Mouse (Mus musculus): ENCODE measurements at regions not wholly inside any gene's neighbourhood (a gene's known extent, or its start where the extent isn't known, plus 50 kb on each side); places are given as distances from the start of the nearest gene placed in this dataset.

DNA sequence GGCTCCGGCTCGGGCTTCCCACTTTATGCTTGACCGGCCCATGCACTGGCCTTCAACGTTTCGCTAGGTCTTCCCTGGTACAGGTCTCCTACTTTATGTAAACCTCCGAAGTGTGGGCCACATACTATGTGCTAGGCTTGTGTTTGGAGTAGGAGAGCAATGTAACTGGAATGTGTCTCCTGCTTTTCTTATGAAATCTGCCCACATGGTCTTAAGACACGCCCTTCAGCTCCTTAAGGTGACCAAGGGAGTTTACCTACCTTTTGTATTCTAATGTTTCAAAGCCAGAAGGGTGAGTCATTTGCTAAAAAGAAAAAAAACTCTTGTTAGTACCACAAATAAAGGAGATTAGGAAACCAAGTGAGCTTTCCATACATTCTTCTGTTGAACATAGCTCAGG lies 385.0 kb downstream of the Sox2 start:
- dilution Hi-C loops (cut with MboI; ENCODE audit: extremely low pct_ligation_motif_present, extremely low pct_unique_long_range_greater_than_20kb, low sequenced_read_pairs): no loop called here
- Histone ChIP-seq H3K4me2 (ENCODE audit: insufficient read depth, low read depth, poor library complexity, severe bottlenecking) (no peak overlapping the region), H3K79me2 (replicated peaks; ENCODE audit: control insufficient read depth, extremely low read depth, insufficient read depth, poor library complexity, severe bottlenecking) (no peaks in the 10 kb centered on the region), H3K36me3 (replicated peaks in 1 of 2; ENCODE audit: control insufficient read depth in 1 of 2, insufficient read depth in 1 of 2, low read length in 1 of 2) (no peaks in the 10 kb centered on the region), H3K4me1 (ENCODE audit: control insufficient read depth in 1 of 2, insufficient read depth in 2 of 2) (no peaks in the 10 kb centered on the region; a peak in 1 of 4 replicates), H3K27ac (ENCODE audit: insufficient read depth, low read depth) (no peak overlapping the region), H3K9ac (ENCODE audit: insufficient read depth, low read depth) (no peak overlapping the region), H3K4me3 (replicated peaks in 1 of 3; ENCODE audit: low read depth in 2 of 3, low read length in 2 of 3, poor library complexity in 1 of 3) (no peak overlapping the region), H3K27me3 (replicated peaks) (no peaks in the 10 kb centered on the region), H3K9me3 (replicated peaks; ENCODE audit: low read length) (no peaks in the 10 kb centered on the region)
- in situ Hi-C loops (cut with MboI; ENCODE audit: low pct_ligation_motif_present, low pct_unique_long_range_greater_than_20kb, low sequenced_read_pairs): no loop called here
- no peak for DNase-seq (ENCODE audit: extremely low read depth)
- no peak for TF ChIP-seq TBP (conservative IDR thresholded peaks at IDR 0.05; ENCODE audit: low read depth, low read length)

DNA sequence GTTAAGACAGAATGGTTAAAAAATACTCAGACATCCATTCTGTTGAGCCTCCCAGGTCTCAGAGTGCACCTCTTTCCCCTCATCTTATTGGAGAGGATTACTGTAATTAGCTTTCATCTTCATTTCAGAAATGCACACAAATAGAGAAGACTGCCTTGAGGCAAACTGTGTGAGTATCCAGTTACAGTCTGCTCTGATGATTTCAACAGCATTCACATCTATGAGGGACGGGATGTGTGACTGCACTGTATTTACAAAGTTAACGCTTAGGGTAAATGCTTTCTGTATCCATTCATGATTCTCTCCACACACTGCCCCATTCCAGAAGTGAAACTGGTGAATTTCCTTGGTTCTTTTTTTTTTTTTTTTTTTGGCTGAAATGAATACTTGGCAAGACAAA lies 393.5 kb downstream of the Sox2 start:
- Histone ChIP-seq H3K27ac (ENCODE audit: insufficient read depth, low read depth) (no peak overlapping the region), H3K4me3 (replicated peaks in 1 of 3; ENCODE audit: low read depth in 2 of 3, low read length in 2 of 3, poor library complexity in 1 of 3) (no peak overlapping the region), H3K4me2 (ENCODE audit: insufficient read depth, low read depth, poor library complexity, severe bottlenecking) (no peak overlapping the region), H3K9me3 (replicated peaks; ENCODE audit: low read length) (no peaks in the 10 kb centered on the region), H3K4me1 (ENCODE audit: control insufficient read depth in 1 of 2, insufficient read depth in 2 of 2) (no peaks in the 10 kb centered on the region), H3K9ac (ENCODE audit: insufficient read depth, low read depth) (no peak overlapping the region), H3K36me3 (replicated peaks in 1 of 2; ENCODE audit: control insufficient read depth in 1 of 2, insufficient read depth in 1 of 2, low read length in 1 of 2) (no peaks in the 10 kb centered on the region), H3K79me2 (replicated peaks; ENCODE audit: control insufficient read depth, extremely low read depth, insufficient read depth, poor library complexity, severe bottlenecking) (no peaks in the 10 kb centered on the region), H3K27me3 (replicated peaks) (no peaks in the 10 kb centered on the region)
- DNase-seq (ENCODE audit: extremely low read depth): no peak
- dilution Hi-C loops (cut with MboI; ENCODE audit: extremely low pct_ligation_motif_present, extremely low pct_unique_long_range_greater_than_20kb, low sequenced_read_pairs): no loop called here
- no peak for TF ChIP-seq EP300 (IDR thresholded peaks at IDR 0.05; ENCODE audit: low read length)
- no peak for TF ChIP-seq RAD21 (IDR thresholded peaks at IDR 0.05; ENCODE audit: low read depth, low read length)
- TF ChIP-seq PAX5 (IDR thresholded peaks at IDR 0.05; ENCODE audit: low read length): no peak
- TF ChIP-seq USF2 (conservative IDR thresholded peaks at IDR 0.05; ENCODE audit: low read depth, low read length): no peak
- no peak for TF ChIP-seq RCOR1 (conservative IDR thresholded peaks at IDR 0.05; ENCODE audit: low read depth, low read length)
- TF ChIP-seq ZNF384 (IDR thresholded peaks at IDR 0.05; ENCODE audit: low read depth, low read length): no peak
- no peak for TF ChIP-seq MYC (IDR thresholded peaks at IDR 0.05; ENCODE audit: low read depth, low read length)
- TF ChIP-seq HCFC1 (IDR thresholded peaks at IDR 0.05; ENCODE audit: low read depth, low read length): no peak
- TF ChIP-seq SMC3 (IDR thresholded peaks at IDR 0.05; ENCODE audit: low read depth, low read length): no peak
- TF ChIP-seq POLR2AphosphoS2 (IDR thresholded peaks at IDR 0.05; ENCODE audit: low read depth, low read length): no peak
- no peak for TF ChIP-seq JUND (conservative IDR thresholded peaks at IDR 0.05; ENCODE audit: low read depth, low read length)
- TF ChIP-seq POLR2A (IDR thresholded peaks at IDR 0.05; ENCODE audit: low read depth, low read length): no peak
- TF ChIP-seq MXI1 (IDR thresholded peaks at IDR 0.05; ENCODE audit: low read depth, low read length): no peak
- TF ChIP-seq UBTF (IDR thresholded peaks at IDR 0.05; ENCODE audit: low read depth, low read length): no peak
- TF ChIP-seq KAT2A (IDR thresholded peaks at IDR 0.05; ENCODE audit: insufficient replicate concordance, low read length): no peak
- TF ChIP-seq ZMIZ1 (IDR thresholded peaks at IDR 0.05; ENCODE audit: low read depth, low read length): no peak
- TF ChIP-seq BHLHE40 (IDR thresholded peaks at IDR 0.05; ENCODE audit: low read depth, low read length): no peak
- no peak for TF ChIP-seq SIN3A (IDR thresholded peaks at IDR 0.05; ENCODE audit: low read length)
- in situ Hi-C loops (cut with MboI; ENCODE audit: low pct_ligation_motif_present, low pct_unique_long_range_greater_than_20kb, low sequenced_read_pairs): no loop called here

All from CH12.LX (cell line).